Mouse (Mus musculus): ENCODE measurements around the gene Cops4.

Cops4 gene

DNA sequence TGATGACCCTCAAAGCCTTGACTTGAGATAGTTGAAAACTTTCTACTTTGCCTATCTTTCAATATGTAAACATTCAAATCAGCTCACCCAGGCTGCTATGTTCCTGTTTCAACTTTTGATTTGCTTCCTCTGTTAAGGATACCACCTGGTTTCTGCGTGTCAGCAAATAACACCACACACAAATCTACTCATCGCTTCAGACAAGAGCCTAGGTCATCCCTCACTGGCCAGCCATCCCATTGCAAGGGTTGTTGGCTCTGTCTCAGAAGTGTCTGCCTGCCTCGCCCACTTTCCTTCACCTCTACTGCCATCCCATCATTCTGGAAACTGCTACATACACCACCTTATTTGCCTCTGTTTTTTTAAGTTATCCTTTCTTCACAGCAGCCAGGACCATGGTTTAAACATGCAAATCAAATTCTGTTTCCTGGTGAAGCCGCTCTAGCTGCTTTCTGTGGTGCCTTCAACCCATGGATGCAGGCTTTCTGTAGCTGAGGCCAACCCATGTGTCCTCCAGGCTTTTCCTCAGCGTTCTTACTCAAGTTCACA, 60.8 kb downstream of the Cops4 start:
- no peak for DNase-seq (ENCODE audit: low spot score in 2 of 2)

DNA sequence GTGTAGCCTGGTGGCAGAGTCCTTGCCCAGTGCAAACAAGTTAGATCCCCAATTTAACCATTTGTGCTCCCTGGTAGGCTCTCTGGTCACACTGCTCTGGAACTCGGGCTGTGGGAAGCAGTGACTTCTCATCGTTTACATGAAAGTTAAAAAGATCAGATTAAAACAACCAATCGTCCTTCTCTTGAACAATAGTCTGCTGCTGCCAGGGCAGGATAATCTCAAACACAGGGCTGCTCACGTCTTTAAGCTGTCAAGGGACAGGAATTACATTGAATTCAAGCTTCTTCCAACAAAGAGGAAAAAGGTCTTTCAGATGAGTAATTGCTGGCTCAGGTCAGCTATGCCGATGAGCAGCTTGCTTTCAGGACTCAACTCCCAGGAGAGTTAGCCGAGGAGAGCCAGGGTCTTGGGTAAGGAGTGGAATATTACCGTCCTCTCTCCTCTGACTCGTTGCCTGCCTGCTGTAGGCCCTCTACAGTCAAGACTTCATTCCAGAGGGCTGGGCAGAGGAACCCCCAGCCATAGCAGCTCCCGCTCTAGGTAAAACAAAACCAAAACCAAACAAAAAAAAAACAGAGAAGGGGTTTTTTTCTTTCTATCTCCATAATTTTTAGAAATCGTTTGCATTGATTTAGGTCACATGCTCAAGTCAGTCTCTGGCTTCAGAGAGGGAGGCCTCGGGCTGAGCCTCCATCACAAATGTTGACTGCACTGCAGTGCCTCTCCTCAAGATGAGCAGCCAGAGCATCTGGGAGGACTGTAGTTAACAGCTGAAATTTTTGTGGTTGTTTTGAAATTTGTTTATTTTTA, 63.7 kb downstream of the Cops4 start:
- DNase-seq (ENCODE audit: low spot score in 2 of 2) = no peak

DNA sequence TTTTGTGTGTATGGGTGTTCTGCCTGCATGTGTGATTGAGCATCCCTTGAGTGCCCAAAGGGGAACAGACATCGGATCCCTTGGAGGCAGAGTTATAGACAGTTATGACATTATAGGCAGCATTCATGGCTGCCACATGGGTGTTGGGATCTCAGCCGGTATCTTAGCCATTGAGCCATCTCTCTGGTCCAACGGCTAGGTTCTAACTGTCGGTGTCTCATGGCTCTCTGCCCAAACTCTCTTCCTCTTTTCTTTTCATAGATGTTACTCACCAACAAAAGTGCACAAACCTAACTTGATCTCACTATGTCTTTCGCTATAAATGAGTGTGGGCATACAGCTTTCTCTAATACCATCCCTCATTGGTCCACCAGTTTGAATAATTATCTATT, 64.3 kb downstream of the Cops4 start:
- DNase-seq (ENCODE audit: low spot score in 2 of 2) = no peak

DNA sequence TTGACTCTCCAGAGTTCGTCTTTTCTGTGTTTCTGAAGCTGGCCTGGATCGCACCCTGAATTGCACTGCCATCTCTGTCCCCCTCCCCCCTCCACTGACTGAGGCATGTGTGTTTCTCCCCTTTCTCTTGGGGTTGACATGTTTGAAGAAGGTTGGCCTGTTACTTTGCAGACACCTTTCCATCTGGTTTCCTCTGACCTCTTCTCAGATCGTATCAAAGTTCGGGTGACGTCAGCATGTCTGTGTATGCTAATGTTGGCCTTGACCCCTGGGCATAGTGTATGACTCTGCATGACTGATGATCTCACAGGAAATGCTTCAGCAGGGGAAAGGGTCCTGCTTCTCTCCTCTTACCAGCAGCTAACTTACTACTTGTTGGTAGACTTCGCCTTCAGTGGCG, 65.0 kb downstream of the Cops4 start:
- no peak for DNase-seq (ENCODE audit: low spot score in 2 of 2)

DNA sequence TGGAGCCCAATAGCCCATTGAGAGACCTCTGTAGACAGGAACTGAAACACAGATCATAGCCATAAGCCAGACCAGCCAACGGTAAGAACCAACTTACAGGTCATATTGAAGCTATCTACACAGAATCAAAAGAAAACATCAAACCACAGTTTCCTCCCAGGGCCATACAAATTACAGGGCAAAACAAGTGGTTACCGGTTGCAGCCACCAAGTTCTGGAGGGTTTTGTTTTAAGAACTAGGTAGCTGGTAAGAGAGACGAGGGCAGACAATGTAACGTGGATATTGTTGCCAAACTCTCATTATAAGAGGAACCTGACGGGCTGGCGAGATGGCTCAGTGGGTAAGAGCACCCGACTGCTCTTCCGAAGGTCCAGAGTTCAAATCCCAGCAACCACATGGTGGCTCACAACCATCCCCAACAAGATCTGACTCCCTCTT, 67.1 kb downstream of the Cops4 start:
- DNase-seq (ENCODE audit: low spot score in 2 of 2) = no peak

DNA sequence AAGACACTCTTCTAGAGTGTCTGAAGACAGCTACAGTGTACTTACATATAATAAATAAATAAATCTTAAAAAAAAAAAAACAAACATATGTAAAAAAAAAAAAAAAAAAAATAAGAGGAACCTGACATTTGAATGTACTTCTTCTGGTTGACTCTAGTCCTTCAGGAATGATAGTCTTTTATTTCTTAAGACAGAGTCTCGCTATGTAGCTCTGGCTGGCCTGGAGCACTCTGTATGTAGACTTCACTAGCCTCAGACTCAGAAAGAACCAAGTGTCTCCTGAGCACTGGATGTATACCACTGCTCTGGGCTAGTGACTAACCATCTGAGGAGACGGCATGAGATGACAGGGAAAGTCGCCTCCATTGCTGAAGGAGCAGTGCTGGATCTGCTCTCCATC, 67.5 kb downstream of the Cops4 start:
- DNase-seq (ENCODE audit: low spot score in 2 of 2) = no peak

DNA sequence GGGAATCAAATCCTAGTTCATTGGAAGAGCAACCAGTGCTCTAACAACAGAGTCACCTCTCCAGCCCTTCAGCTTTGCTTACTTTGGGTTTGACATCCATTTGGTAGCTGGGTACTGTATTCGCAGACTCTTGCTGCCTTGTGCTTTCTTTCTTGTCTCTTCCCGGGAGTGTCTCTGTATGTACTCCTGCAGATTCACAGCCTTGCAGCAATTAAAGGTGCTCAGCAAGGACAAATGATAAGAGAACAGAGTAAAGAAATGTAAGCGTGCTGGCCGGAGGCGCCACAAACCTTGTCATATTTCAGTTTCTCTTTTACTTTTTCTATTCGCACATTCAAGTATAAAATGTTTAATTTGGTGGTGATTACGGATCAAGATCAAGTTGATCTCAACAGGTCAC, 69.0 kb downstream of the Cops4 start:
- no peak for DNase-seq (ENCODE audit: low spot score in 2 of 2)

DNA sequence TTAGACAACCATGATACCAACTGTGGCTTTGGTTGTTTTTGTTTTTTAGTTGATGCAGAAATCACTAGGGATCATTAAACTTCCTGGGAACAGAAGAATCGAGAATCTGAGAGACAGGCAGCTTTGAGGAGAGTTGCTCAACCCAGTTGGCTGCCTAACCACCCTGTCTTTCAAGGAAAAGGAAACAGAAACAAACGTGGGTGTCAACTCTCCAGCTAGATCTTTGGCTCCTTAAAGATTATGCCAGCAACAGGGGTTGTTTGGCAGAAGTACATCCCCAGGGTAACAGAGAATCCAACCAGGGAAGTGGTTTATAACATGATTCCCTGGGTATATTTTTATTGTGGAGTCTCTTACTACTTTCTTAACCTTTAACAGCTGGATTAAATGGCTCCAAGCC, 69.5 kb downstream of the Cops4 start:
- no peak for DNase-seq (ENCODE audit: low spot score in 2 of 2)

DNA sequence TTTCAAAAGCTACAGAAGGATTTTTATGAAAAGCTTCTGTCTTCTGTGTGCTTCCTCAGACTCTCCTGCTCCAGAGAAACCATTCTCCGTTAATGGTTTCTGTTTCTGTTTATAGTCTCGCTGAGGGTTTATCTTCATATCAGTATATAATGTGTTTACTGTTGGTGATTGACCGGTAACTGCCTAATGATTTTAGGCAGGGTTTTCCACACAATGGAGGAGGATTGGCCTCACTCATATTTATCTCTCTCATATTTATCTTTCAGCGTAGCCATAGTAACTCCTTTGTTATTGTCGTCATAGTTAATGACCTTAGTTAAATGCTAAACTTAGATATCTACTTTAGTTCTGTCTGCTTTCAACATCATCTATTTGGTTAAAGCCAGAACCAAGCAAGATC, 72.4 kb downstream of the Cops4 start:
- DNase-seq (ENCODE audit: low spot score in 2 of 2) = no peak

DNA sequence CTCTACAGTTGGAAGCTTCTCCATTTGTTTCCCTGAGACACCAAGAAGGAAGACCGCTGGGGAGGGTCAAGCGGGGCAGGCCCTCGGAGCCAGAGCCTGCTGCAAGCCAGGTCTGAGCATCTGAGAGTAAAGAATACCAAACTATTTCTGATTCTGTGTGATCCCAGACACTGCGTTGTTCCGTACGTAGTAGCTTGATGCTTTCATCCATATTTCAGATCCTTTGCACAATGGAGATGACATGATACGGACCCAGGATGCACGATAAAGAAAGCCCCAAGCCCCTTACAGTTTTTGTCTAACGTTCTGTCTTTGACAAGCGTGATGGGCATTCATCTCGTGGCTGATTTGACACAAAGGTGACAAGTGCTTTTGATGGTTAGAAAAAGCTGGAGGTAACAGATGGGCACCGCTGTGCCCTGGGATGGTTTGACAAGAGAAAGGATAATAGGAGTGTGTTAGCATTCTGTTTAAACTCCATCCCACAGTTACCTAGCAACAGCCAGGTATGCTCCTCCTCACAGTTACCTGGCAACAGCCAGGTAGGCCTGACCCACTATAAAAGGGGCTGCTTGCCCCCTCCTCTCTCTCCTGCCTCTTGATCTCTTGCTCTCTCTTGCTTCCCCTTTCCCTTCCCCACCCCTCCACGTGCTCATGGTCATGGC, 76.8 kb downstream of the Cops4 start:
- no peak for DNase-seq (ENCODE audit: low spot score in 2 of 2)

DNA sequence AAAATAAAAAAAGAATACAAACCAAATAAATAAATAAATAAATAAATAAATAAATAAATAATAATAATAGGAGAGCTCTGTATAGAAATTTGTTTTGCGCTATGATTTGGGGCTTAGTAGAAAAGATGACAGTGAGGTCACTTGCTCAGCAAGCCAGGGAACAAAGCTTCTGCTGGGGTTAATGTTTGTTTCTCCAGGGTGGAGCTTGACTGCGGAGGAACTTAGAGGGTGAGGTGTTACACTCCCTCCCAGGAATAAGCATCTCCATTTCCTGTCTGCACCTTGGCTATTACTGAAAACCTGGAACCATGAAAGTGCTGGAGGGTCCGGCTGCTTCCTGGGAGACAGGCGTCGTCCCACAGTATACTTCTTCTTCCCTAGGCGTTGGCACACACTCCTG, 77.9 kb downstream of the Cops4 start:
- DNase-seq (ENCODE audit: low spot score in 2 of 2) = no peak

All from cerebellum, postnatal 4 days (tissue).